Mouse (Mus musculus) liver, postnatal 0 days (tissue): ENCODE results near the gene Adamts8.

Source experiments
- CTCF ChIP-seq: sonication (generic); IDR thresholded peaks from 2 replicates; pipeline ENCODE4 v1.5.1; 2016; ENCODE audit warnings: antibody characterized with exemption, low read depth
- EP300 ChIP-seq: IDR thresholded peaks from 2 replicates; pipeline ENCODE4 v1.6.1; 2016; ENCODE audit warnings: antibody characterized with exemption, low read depth, mild to moderate bottlenecking

- TF ChIP-seq CTCF (no peak), EP300 (no peak)
Measured at GRCm38 (mm10) chr9:31009334-31009733, 67.0 kb downstream of the Adamts8 start.
